Mouse (Mus musculus): ENCODE results near the gene Il6ra.

The Il6ra gene

GRCm38 (mm10) chr3:89909703-89910542, 3.1 kb downstream of the Il6ra start:
- DNase-seq (ENCODE audit: low read depth, low spot score): peak; percentile 62

- DNase-seq (ENCODE audit: low read depth, low spot score): peak; percentile 64
Observed at GRCm38 (mm10) chr3:89908836-89909235, 4.2 kb downstream of the Il6ra start.

- no peak for DNase-seq (ENCODE audit: low read depth, low spot score)
Observed at GRCm38 (mm10) chr3:89907846-89908245, 5.2 kb downstream of the Il6ra start.

GRCm38 (mm10) chr3:89899511-89899908, 13.5 kb downstream of the Il6ra start:
- no peak for DNase-seq (ENCODE audit: low read depth, low spot score)

GRCm38 (mm10) chr3:89898870-89899510, 14.0 kb downstream of the Il6ra start:
- DNase-seq (ENCODE audit: low read depth, low spot score): no peak

- no peak for DNase-seq (ENCODE audit: low read depth, low spot score)
Observed at GRCm38 (mm10) chr3:89898011-89898410, 15.0 kb downstream of the Il6ra start.

GRCm38 (mm10) chr3:89897204-89897796, 15.7 kb downstream of the Il6ra start:
- no peak for DNase-seq (ENCODE audit: low read depth, low spot score)

GRCm38 (mm10) chr3:89896571-89896970, 16.4 kb downstream of the Il6ra start:
- no peak for DNase-seq (ENCODE audit: low read depth, low spot score)

GRCm38 (mm10) chr3:89892517-89893106, 20.4 kb downstream of the Il6ra start:
- DNase-seq (ENCODE audit: low read depth, low spot score): no peak

GRCm38 (mm10) chr3:89891696-89892095, 21.3 kb downstream of the Il6ra start:
- no peak for DNase-seq (ENCODE audit: low read depth, low spot score)

GRCm38 (mm10) chr3:89889841-89890430, 23.1 kb downstream of the Il6ra start:
- no peak for DNase-seq (ENCODE audit: low read depth, low spot score)

- no peak for DNase-seq (ENCODE audit: low read depth, low spot score)
Observed at GRCm38 (mm10) chr3:89887582-89888230, 25.3 kb downstream of the Il6ra start.

GRCm38 (mm10) chr3:89885766-89886165, 27.2 kb downstream of the Il6ra start:
- no peak for DNase-seq (ENCODE audit: low read depth, low spot score)

- DNase-seq (ENCODE audit: low read depth, low spot score): peak; percentile 48
Observed at GRCm38 (mm10) chr3:89883582-89884041, 29.4 kb downstream of the Il6ra start.

GRCm38 (mm10) chr3:89882556-89883181, 30.3 kb downstream of the Il6ra start:
- DNase-seq (ENCODE audit: low read depth, low spot score): peak; percentile 86

- DNase-seq (ENCODE audit: low read depth, low spot score): peak; percentile 51
Observed at GRCm38 (mm10) chr3:89880036-89880851, 32.8 kb downstream of the Il6ra start.

GRCm38 (mm10) chr3:89879326-89879725, 33.7 kb downstream of the Il6ra start:
- no peak for DNase-seq (ENCODE audit: low read depth, low spot score)

GRCm38 (mm10) chr3:89878456-89878855, 34.5 kb downstream of the Il6ra start:
- no peak for DNase-seq (ENCODE audit: low read depth, low spot score)

GRCm38 (mm10) chr3:89877129-89877528, 35.9 kb downstream of the Il6ra start:
- DNase-seq (ENCODE audit: low read depth, low spot score): no peak

GRCm38 (mm10) chr3:89876469-89876868, 36.5 kb downstream of the Il6ra start:
- no peak for DNase-seq (ENCODE audit: low read depth, low spot score)

Measured in A20 (cell line).